Mouse (Mus musculus): ENCODE measurements around the gene Gapdhs.
"Not testable (repeated sequence)": the region's sequence is repeated elsewhere in the genome, so short reads cannot be mapped to it uniquely, and the experiment has no call there.

The Gapdhs gene

GRCm38 (mm10) chr7:30747525-30748204 is 4.2 kb upstream of the Gapdhs start:
- no peak for DNase-seq (ENCODE audit: low spot score in 2 of 2)

DNA sequence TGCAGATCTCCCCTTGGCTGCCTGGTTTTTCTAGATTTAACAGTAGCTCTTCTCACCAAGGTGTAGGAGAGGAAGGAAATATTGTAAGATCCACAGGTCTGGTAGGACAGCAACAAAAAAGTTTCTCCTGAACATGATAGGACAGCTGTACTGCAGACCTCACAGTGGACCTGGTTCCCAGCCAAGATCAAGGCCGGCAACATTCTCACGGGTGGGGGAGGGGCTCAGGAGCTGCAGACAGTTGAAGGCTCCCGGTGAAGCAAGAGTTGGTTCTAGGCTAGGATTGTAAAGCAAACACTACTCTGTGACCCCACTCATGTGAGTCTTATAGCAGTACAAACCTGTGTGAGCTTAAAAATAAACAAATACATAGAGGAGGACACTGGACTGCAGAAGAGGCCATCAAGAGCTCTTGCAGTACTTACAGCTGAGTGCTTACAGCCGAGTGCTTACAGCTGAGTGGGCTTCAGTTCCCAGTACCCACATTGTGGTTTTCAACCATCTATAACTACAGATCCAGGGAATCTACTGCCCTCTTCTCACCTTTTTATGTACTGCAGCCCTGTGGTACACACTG is 629 bp upstream of the Gapdhs start:
- no peak for DNase-seq (ENCODE audit: low spot score in 2 of 2)

GRCm38 (mm10) chr7:30742570-30742969 is 911 bp downstream of the Gapdhs start:
- not testable (repeated sequence) for DNase-seq (ENCODE audit: low spot score in 2 of 2)

GRCm38 (mm10) chr7:30736211-30736610 is 7.3 kb downstream of the Gapdhs start:
- DNase-seq (ENCODE audit: low spot score in 2 of 2) = no peak

DNA sequence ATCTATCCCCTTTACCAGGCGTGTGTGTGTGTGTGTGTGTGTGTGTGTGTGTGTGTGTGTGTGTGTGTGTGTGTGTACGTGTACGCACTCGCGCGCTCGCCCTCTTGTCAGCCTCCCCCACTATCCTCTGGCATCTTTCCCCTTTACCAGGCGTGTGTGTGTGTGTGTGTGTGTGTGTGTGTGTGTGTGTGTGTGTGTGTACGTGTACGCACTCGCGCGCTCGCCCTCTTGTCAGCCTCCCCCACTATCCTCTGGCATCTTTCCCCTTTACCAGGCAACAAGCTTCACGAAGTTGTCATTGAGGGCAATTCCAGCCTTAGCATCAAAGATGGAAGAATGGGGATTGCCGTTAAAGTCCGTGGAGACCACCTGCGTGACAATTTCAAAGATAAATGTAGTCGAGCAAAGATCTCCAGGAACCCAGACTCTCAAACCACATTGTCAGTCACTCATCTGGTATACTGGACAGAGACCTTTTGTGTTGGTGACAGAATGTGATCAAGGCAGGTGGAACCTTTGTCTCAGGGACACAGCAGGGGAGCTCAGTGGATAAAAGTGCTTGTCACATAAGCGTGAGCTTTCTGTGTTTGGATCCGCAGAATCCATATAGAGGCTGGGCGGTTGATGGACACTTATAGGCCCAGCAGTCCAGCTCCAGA is 13.3 kb downstream of the Gapdhs start:
- DNase-seq (ENCODE audit: low spot score in 2 of 2) = not testable (repeated sequence)

DNA sequence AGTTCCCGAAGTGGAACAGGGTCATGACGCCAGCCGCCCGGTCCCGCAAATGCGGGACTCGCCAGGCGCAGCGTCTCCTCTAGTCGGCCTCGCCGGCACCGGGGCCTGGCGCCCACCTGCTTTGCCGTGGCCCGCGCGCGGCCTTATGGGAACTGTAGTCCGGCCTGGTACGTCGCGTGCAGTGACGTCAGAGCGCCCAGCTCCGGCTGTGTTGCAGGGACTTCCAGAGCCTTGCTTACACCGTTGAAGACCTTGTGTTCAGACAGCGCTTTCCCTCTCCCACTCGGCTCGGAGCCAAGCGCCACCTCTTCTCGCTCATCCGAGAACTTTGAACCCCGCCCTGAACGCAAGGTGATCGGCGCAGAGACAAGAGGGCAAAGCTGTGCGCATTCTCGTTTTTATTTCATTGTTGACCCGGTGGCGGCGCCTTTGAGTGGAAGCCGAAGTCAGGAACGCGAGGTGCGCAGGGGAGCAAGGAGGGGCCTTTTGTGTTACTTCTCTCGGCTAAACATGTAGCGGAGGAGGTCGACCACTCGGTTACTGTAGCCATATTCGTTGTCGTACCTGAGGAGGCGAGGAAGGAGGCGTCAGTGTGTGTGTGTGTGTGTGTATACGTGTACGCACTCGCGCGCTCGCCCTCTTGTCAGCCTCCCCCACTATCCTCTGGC is 14.0 kb downstream of the Gapdhs start, which contains the start of gene Tmem147:
TSS of gene Tmem147 (minus strand) at position 145 of the 668 bp plus-strand sequence.
- DNase-seq (ENCODE audit: low spot score in 2 of 2) = peak; percentile 87 to 96

DNA sequence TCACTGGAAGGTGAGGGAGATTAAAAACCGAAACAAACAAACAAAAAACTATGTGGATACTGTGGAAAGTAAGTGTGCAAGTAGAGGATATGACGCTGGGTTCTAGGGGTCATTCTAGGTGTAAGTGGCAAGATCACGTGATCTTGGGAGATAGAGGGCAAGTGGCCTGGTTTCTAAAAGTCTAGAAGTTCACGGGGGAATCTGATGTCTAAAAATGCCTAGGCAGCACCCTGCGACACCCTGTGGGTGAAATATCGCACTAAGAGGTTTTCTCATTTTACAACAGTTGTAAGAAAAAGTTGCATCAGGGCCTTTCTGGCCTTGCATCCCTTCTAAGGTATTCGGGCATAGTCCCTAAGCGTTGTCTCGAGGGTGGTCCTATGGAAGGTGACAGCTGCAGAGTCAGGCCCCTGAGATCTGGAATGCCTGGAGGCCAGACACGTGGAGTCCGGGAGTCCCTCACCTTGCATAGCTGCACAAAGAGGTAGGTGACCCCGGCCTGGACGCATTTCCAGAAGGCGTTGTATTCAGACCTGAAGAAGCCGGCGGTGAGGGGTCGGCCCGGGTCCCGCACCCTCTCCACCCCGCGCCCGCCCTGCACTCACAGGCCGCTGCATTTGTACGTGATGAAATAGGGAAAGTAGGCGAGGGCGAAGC is 14.6 kb downstream of the Gapdhs start:
- DNase-seq (ENCODE audit: low spot score in 2 of 2) = no peak

- DNase-seq (ENCODE audit: low spot score in 2 of 2) = no peak
These were observed 15.3 kb downstream of the Gapdhs start for GRCm38 (mm10) chr7:30728214-30728613.

GRCm38 (mm10) chr7:30723274-30723953 is 20.1 kb downstream of the Gapdhs start:
- DNase-seq (ENCODE audit: low spot score in 2 of 2) = no peak

GRCm38 (mm10) chr7:30721286-30721685 is 22.2 kb downstream of the Gapdhs start:
- DNase-seq (ENCODE audit: low spot score in 2 of 2) = no peak

GRCm38 (mm10) chr7:30719669-30720068 is 23.8 kb downstream of the Gapdhs start:
- DNase-seq (ENCODE audit: low spot score in 2 of 2) = no peak

- DNase-seq (ENCODE audit: low spot score in 2 of 2) = no peak
These were observed 25.8 kb downstream of the Gapdhs start for GRCm38 (mm10) chr7:30717716-30718046.

GRCm38 (mm10) chr7:30717006-30717715 is 26.3 kb downstream of the Gapdhs start:
- peak in 1 of 2 experiments; percentile 64 for DNase-seq (ENCODE audit: low spot score in 2 of 2)

DNA sequence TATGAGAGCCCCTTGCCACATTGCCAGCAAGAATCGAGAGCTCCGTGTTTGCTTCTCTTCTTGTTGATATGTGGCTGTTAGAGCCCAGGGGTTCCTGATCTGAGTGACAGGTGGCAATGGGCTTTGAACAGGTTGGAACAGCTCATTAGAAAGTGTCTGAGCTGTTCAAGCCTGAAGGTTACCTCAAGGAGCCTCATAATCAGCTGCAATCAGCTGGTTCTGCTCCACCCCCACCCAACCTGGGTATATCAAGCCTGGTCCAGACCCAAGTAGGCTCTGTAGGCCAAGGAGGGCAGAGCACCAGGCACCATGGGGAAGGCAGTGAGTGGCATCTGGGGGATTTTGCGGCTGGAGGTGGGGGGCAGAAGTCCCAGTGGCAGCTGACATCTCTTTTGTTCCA is 31.5 kb downstream of the Gapdhs start, which contains the start of gene Atp4a:
TSS of gene Atp4a (plus strand) at position 268 of the 400 bp plus-strand sequence.
- DNase-seq (ENCODE audit: low spot score in 2 of 2) = no peak

DNA sequence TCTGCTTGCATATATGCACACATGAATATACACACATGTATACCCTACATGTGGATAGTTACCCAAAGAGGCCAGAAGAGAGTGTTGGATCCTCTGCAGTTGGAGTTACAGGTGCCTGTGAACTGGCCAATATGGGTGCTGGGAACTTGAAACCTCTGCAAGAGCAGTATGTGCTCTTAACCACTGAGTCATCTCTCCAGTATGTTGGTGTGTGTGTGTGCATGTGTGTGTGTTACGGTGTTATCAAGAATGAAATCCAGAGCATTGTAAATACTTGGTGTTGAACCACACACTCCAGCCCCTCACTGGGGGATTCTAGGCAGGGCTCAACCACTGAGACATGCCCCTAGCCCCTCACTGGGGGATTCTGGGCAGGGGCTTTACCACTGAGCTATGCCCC is 36.0 kb downstream of the Gapdhs start:
- DNase-seq (ENCODE audit: low spot score in 2 of 2) = no peak

- DNase-seq (ENCODE audit: low spot score in 2 of 2) = no peak
These were observed 37.1 kb downstream of the Gapdhs start for GRCm38 (mm10) chr7:30706214-30706882.

GRCm38 (mm10) chr7:30698589-30698988 is 44.9 kb downstream of the Gapdhs start, which contains the start of gene 2200002J24Rik:
Gene 2200002J24Rik (plus strand): TSS chr7:30698926.
- DNase-seq (ENCODE audit: low spot score in 2 of 2) = no peak

GRCm38 (mm10) chr7:30698101-30698500 is 45.4 kb downstream of the Gapdhs start:
- DNase-seq (ENCODE audit: low spot score in 2 of 2) = no peak

DNA sequence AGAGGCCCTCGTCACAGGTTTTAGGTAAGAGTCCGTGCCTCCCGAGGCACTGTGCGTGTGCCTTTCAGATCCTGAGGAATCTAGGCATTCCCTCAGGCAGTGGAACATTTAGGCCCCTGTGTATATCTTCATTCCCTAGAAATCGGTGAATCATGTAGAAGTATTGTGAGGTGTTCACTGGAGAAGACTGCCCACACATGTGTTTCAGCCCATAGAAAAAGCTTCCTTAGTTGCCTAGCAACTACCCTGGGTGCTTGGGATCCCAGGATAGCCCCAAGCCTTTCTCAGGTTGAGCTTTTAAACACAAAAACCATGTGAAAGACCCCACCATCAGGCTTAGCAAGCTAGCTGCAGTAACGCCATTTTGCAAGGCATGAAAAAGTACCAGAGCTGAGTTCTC is 55.2 kb downstream of the Gapdhs start:
- DNase-seq (ENCODE audit: low spot score in 2 of 2) = peak in 1 of 2 experiments; percentile 10

DNA sequence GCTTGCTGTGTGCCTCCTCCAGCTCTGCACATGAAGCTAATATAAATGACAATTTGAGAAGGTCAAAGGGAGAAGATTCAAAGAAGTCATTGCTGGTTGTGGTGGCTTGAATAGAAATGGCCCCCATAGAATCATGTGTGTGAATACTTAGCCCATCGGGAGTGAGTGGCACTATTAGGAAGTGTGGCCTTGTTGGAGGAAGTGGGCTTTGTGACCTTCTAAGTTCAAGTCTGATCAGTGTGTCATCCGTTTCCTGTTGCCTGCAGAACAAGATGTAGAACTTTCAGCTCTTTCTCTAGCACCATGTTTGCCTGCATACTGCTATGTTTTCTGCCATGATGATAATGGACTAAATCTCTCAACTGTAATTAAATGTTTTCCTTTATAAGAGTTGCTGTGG is 60.1 kb downstream of the Gapdhs start:
- DNase-seq (ENCODE audit: low spot score in 2 of 2) = no peak

Data from left cerebral cortex, adult 9 months (tissue).